Mouse (Mus musculus): ENCODE measurements around the gene Gm11114. TPM values are rescaled to one million over a fixed set of nuclear protein-coding genes. Genes with fewer than 3 reads are reported as not detected.

The Gm11114 gene
- not detected in 2 replicates for polyA plus RNA-seq (2014; fragmentation: Nextera tagmentation; extraction: Ambion mirVana)

DNA sequence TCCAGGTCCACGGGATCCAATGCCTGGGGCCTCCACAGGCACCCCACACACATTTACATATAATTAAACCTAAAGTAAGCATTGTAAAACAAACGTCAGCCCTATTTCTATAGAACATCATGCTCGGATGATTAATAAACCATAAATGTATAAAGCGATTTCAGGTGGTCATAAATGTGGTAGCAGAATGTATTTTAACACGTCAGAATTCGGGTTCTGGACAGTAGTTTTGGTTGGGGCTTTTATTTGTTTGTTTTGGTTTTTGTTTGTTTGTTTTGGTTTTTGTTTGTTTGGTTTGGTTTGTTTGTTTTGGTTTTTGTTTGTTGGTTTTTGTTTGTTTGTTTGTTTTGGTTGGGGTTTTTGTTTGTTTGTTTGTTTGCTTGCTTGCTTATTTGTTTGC lies at the start of gene Gm11114:
TSS of gene Gm11114 (plus strand) at position 301 of the 400 bp plus-strand sequence.
- Histone ChIP-seq H3K4me2 (ENCODE audit: low read length) (no peak within 1 kb of the TSS), H3K4me1 (replicated peaks; ENCODE audit: control insufficient read depth, insufficient read depth, low read length) (no peaks in the 10 kb centered on the region), H3K9me3 (ENCODE audit: control insufficient read depth, low read length) (no peaks in the 10 kb centered on the region), H3K27me3 (replicated peaks; ENCODE audit: control insufficient read depth, insufficient read depth, low read length) (no peaks in the 10 kb centered on the region), H3K36me3 (ENCODE audit: control insufficient read depth, insufficient read depth, low read length) (no peaks in the 10 kb centered on the region), H3K9ac (ENCODE audit: low read length) (no peak within 1 kb of the TSS), H3K4me3 (ENCODE audit: low read depth, low read length) (no peak within 1 kb of the TSS), H3K27ac (ENCODE audit: low read depth) (no peak within 1 kb of the TSS)
- DNase-seq (ENCODE audit: low spot score) (no peak), ATAC-seq (replicated peaks; ENCODE audit: low FRiP score, low TSS enrichment, low read depth) (no peak)
- whole genome bisulfite sequencing: 87% methylated on average over 6 of the region's 6 CpGs

DNA sequence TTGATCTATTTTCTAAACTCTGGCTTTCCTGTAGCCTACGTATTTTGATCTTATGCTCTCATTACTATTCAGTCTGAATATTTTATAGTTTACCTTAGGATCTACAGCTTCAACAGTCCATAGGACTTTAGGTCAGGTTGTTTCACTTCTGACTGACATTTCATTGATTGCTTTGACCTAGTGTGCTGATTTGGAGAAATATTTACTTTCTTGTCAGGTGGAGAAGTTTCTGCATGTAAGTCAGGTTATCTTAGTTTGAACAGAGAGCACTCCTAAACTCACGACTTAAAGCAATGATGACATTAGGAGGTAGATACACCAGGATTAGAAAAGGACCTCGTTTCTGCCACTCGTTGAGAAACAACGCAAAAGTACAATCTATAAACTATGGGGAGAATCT lies 45.7 kb upstream of the Gm11114 start:
- DNase-seq (ENCODE audit: low spot score) (no peak), ATAC-seq (replicated peaks; ENCODE audit: low FRiP score, low TSS enrichment, low read depth) (no peak)
- no peaks in the 10 kb centered on the region for H3K27me3 ChIP-seq (replicated peaks; ENCODE audit: control insufficient read depth, insufficient read depth, low read length)
- H3K4me3 ChIP-seq (ENCODE audit: low read depth, low read length): no peak overlapping the region
- no peak overlapping the region for H3K4me2 ChIP-seq (ENCODE audit: low read length)
- H3K9me3 ChIP-seq (ENCODE audit: control insufficient read depth, low read length): no peaks in the 10 kb centered on the region
- WGBS: 59% methylated on average over 5 of the region's 5 CpGs
- no peaks in the 10 kb centered on the region for H3K36me3 ChIP-seq (ENCODE audit: control insufficient read depth, insufficient read depth, low read length)
- H3K27ac ChIP-seq (ENCODE audit: low read depth): no peak overlapping the region
- H3K4me1 ChIP-seq (replicated peaks; ENCODE audit: control insufficient read depth, insufficient read depth, low read length): no peaks in the 10 kb centered on the region
- H3K9ac ChIP-seq (ENCODE audit: low read length): no peak overlapping the region

DNA sequence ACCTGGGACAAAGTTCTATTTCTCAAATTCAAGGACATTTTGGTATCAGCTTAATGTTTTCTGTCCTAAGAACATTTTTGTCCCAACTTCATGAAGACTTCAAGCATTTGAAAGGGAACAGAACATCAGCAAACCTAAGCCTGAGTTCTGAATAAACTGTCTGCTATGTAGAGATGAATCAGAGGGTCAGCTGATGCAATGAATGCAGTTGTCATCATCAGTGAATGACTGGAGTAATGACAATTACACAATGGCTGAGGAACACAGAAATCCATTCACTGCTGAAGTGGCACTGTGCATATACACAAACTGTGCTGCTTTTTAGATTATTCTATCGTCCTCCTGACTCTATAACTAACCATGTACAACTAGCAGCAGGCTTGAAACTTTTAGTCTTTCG lies 38.5 kb upstream of the Gm11114 start:
- ATAC-seq (replicated peaks; ENCODE audit: low FRiP score, low TSS enrichment, low read depth): no peak
- Histone ChIP-seq H3K4me3 (ENCODE audit: low read depth, low read length) (no peak overlapping the region), H3K4me2 (ENCODE audit: low read length) (no peak overlapping the region), H3K36me3 (ENCODE audit: control insufficient read depth, insufficient read depth, low read length) (no peaks in the 10 kb centered on the region), H3K27me3 (replicated peaks; ENCODE audit: control insufficient read depth, insufficient read depth, low read length) (no peaks in the 10 kb centered on the region), H3K27ac (ENCODE audit: low read depth) (no peak overlapping the region), H3K9me3 (ENCODE audit: control insufficient read depth, low read length) (no peaks in the 10 kb centered on the region), H3K4me1 (replicated peaks; ENCODE audit: control insufficient read depth, insufficient read depth, low read length) (no peaks in the 10 kb centered on the region), H3K9ac (ENCODE audit: low read length) (no peak overlapping the region)
- DNase-seq (ENCODE audit: low spot score): no peak
- WGBS: 84% methylated on average over 2 of the region's 2 CpGs

DNA sequence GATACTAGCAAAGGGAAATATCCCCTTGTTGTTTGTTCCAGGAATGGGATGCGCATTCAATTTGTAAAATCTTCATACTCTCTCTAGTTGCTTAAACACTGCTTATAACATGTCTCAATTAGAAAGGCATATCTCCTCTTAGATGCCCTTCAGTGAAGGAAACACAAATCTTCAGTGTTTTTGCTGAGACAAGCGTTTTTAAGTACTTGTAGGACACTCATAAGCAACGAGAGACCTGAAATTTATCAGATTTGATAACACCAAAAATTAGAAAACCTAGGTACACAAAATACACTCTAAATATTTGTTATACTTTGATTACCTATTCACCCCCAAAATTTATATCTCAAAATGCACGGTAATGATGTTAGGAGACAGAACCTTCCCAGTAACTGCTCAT lies 9.7 kb upstream of the Gm11114 start:
- H3K4me2 ChIP-seq (ENCODE audit: low read length): no peak overlapping the region
- H3K4me1 ChIP-seq (replicated peaks; ENCODE audit: control insufficient read depth, insufficient read depth, low read length): no peaks in the 10 kb centered on the region
- no peaks in the 10 kb centered on the region for H3K9me3 ChIP-seq (ENCODE audit: control insufficient read depth, low read length)
- H3K4me3 ChIP-seq (ENCODE audit: low read depth, low read length): no peak overlapping the region
- H3K27me3 ChIP-seq (replicated peaks; ENCODE audit: control insufficient read depth, insufficient read depth, low read length): no peaks in the 10 kb centered on the region
- H3K9ac ChIP-seq (ENCODE audit: low read length): no peak overlapping the region
- no peaks in the 10 kb centered on the region for H3K36me3 ChIP-seq (ENCODE audit: control insufficient read depth, insufficient read depth, low read length)
- ATAC-seq (replicated peaks; ENCODE audit: low FRiP score, low TSS enrichment, low read depth): no peak
- 83% methylated on average over 4 of the region's 4 CpGs for WGBS
- H3K27ac ChIP-seq (ENCODE audit: low read depth): no peak overlapping the region
- DNase-seq (ENCODE audit: low spot score): no peak

DNA sequence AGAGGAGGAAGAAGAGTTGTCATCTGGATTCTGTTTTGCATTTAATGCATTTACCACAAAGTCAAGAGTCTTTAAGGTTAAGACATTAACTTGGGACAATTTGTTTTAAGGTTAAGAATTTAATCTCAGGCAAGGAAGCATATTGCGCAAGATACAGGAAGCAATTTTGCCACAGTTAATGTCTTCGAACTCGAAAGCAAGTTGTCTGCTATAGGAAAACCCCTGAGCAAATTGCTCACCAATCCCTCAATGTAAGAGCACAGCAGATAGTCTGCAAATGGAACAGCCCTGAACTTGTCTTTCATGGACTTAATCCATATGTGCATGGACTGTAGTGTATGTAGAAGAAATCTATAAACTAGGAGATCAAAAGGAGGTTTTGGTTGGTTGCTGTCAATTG lies 9.2 kb upstream of the Gm11114 start:
- no peaks in the 10 kb centered on the region for H3K4me1 ChIP-seq (replicated peaks; ENCODE audit: control insufficient read depth, insufficient read depth, low read length)
- H3K9me3 ChIP-seq (ENCODE audit: control insufficient read depth, low read length): no peaks in the 10 kb centered on the region
- H3K4me3 ChIP-seq (ENCODE audit: low read depth, low read length): no peak overlapping the region
- H3K9ac ChIP-seq (ENCODE audit: low read length): no peak overlapping the region
- no peak overlapping the region for H3K4me2 ChIP-seq (ENCODE audit: low read length)
- H3K36me3 ChIP-seq (ENCODE audit: control insufficient read depth, insufficient read depth, low read length): no peaks in the 10 kb centered on the region
- no peaks in the 10 kb centered on the region for H3K27me3 ChIP-seq (replicated peaks; ENCODE audit: control insufficient read depth, insufficient read depth, low read length)
- no peak overlapping the region for H3K27ac ChIP-seq (ENCODE audit: low read depth)
- WGBS: 83% methylated on average over 3 of the region's 3 CpGs
- DNase-seq (ENCODE audit: low spot score) (no peak), ATAC-seq (replicated peaks; ENCODE audit: low FRiP score, low TSS enrichment, low read depth) (no peak)

DNA sequence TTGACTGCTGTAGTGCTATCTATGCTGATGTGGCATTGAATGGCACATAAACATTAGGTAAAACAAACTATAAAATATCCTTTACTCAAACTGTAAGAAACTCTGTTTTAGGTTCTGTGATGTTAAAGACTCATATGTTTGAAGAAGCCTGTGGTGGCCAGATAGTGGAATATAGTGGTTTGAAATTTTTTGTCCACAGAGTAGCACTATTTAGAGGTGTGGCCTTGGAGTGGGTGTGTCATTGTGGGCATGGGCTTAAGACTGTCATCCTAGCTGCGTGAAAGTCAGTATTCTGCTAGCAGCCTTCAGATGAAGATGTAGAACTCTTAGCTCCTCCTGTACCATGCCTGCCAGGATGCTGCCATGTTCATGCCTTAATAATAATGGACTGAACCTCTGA lies 3.5 kb downstream of the Gm11114 start:
- DNase-seq (ENCODE audit: low spot score) (no peak), ATAC-seq (replicated peaks; ENCODE audit: low FRiP score, low TSS enrichment, low read depth) (no peak)
- no peak overlapping the region for H3K9ac ChIP-seq (ENCODE audit: low read length)
- no peak overlapping the region for H3K4me3 ChIP-seq (ENCODE audit: low read depth, low read length)
- H3K9me3 ChIP-seq (ENCODE audit: control insufficient read depth, low read length): no peaks in the 10 kb centered on the region
- no peaks in the 10 kb centered on the region for H3K36me3 ChIP-seq (ENCODE audit: control insufficient read depth, insufficient read depth, low read length)
- H3K27ac ChIP-seq (ENCODE audit: low read depth): no peak overlapping the region
- no peaks in the 10 kb centered on the region for H3K4me1 ChIP-seq (replicated peaks; ENCODE audit: control insufficient read depth, insufficient read depth, low read length)
- H3K27me3 ChIP-seq (replicated peaks; ENCODE audit: control insufficient read depth, insufficient read depth, low read length): no peaks in the 10 kb centered on the region
- H3K4me2 ChIP-seq (ENCODE audit: low read length): no peak overlapping the region
- 36% methylated on average over 1 of the region's 1 CpGs for WGBS

DNA sequence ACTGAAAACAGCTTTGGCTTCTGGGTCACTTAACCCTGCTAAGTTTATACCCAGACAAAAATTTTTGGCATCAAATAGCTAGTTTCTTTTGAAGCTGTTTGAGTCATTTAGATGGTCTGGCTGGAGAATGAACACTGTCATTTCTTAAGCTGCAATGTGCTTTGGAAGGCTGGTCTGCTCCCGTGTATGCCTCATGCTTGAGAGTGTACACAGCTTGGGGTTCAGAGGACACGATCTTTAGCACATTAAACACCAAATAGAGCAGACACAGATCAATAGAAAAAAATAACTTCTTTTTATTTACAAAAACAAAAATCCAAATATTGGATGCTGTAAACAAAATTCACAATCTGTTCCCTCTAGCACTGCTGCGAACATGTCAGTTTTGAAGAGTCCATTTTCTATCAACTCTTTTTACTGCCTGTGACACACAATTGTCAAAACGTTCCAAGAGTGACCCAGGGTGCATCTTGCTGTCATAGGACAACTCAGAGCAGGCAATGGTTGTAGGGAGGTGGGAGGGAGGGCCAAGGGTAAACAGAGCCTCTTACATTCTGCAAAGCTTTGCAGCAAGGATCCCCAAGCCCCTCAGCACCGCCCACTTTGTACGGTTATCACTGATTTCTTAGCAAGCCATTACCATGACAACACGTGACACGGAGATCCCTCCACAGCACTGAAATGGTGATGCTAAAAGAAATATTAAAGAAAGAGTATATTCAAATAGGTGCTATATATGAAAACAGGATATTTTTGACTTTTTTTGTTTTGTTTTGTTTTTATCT lies 7.8 kb downstream of the Gm11114 start:
- Histone ChIP-seq H3K4me2 (ENCODE audit: low read length) (no peak overlapping the region), H3K4me3 (ENCODE audit: low read depth, low read length) (no peak overlapping the region), H3K27ac (ENCODE audit: low read depth) (no peak overlapping the region), H3K27me3 (replicated peaks; ENCODE audit: control insufficient read depth, insufficient read depth, low read length) (no peaks in the 10 kb centered on the region), H3K4me1 (replicated peaks; ENCODE audit: control insufficient read depth, insufficient read depth, low read length) (no peaks in the 10 kb centered on the region; the same call in 1 of the 2 replicates), H3K36me3 (ENCODE audit: control insufficient read depth, insufficient read depth, low read length) (peaks cover 4% of the 10 kb centered on the region; the same call in 1 of the 2 replicates), H3K9ac (ENCODE audit: low read length) (no peak overlapping the region), H3K9me3 (ENCODE audit: control insufficient read depth, low read length) (no peaks in the 10 kb centered on the region)
- no peak for DNase-seq (ENCODE audit: low spot score)
- WGBS: 70% methylated on average over 8 of the region's 8 CpGs
- ATAC-seq (replicated peaks; ENCODE audit: low FRiP score, low TSS enrichment, low read depth): no peak

DNA sequence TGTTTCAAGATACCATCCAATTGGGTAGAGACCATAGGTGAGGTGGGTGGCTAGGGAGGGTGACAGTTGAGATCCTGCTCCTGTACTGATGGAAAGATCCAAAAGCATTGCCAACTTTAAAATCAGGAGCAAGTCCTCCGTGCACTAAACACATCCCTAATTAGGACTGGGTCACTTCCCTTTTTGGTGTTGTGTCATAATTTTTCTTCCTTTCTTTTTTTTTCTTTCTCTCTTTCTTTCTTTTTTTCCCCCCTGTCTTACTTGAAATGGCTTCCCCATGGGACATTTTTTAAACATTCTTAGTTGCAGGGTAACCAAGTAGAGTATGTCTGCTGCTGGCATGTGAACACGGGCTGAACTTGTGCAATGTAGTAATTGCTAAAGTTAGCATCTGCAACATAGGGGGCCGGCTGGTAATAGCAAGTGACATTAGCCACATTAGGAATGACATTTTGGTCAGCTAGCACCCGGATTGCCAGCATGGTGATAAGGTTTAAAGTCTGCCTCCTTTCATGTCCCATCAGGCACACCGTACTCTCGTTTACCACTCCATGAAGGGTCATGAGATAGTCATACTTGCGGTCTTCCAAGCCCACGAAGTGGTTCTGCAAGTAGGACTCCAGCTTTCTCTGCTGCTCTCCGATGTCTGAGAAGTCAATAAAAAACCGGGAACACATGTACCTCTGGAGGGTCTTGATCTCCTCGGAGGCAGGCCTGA lies 11.7 kb downstream of the Gm11114 start:
- ATAC-seq (replicated peaks; ENCODE audit: low FRiP score, low TSS enrichment, low read depth): no peak
- no peak overlapping the region for H3K27ac ChIP-seq (ENCODE audit: low read depth)
- peak overlapping the region; percentile 63; the same call in 1 of the 2 replicates for H3K9ac ChIP-seq (ENCODE audit: low read length)
- no peaks in the 10 kb centered on the region for H3K9me3 ChIP-seq (ENCODE audit: control insufficient read depth, low read length)
- H3K4me1 ChIP-seq (replicated peaks; ENCODE audit: control insufficient read depth, insufficient read depth, low read length): no peaks in the 10 kb centered on the region; the same call in 1 of the 2 replicates
- 77% methylated on average over 11 of the region's 11 CpGs for WGBS
- H3K27me3 ChIP-seq (replicated peaks; ENCODE audit: control insufficient read depth, insufficient read depth, low read length): no peaks in the 10 kb centered on the region
- peaks cover 4% of the 10 kb centered on the region; the same call in 1 of the 2 replicates for H3K36me3 ChIP-seq (ENCODE audit: control insufficient read depth, insufficient read depth, low read length)
- no peak for DNase-seq (ENCODE audit: low spot score)
- peak overlapping the region; percentile 82 for H3K4me2 ChIP-seq (ENCODE audit: low read length)
- H3K4me3 ChIP-seq (ENCODE audit: low read depth, low read length): peak overlapping the region; percentile 74
